Mouse (Mus musculus): ENCODE results near the gene AC109138.7.

DNA sequence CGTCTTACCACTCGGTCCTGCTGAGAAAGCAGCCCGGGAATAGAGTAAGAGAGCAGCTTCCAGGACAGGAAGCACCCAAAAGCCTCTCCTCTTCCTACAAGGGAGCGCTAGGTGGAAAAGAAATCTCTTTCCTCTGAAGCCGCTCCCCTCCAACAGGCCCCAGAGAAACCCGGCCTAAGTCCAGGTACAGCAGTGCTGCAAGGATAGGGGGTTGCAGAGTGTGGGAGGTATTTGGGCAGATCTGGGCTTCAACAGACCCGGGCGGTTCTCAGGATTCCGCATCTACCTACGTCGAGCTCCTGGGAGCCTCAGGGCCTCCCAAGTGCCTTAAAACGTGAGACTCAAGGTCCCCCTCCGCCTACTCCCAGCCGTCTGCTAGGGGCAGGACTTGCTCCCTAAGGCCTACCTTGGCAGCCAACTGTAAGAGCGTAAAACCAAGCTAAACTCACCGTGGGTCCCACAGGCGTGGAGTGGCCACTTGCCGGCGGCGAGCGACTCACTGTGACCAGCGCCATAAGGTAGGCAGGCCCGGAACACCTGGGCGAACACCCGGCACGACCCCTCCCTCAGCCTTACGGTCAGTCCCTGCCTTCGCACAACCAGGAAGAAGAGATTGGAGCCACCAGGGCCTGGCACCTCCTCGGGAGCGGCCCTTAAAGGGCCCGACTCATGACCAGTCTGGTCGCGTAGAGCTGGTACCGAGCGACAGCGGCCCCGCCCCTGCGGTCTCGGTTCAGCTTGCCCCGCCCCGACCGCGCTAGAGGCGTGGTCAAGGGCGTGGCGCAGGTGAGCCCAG is 54.6 kb downstream of the AC109138.7 start, which contains the start of gene Ssh3:
- TF ChIP-seq ZNF384 (IDR thresholded peaks at IDR 0.05; ENCODE audit: low read depth, low read length) (no peak), MAFK (IDR thresholded peaks at IDR 0.05; ENCODE audit: insufficient read depth, low read depth, low read length) (no peak)
